Mouse (Mus musculus) liver, embryonic 16.5 days (tissue): ENCODE measurements at regions not wholly inside any gene's neighbourhood (a gene's known extent, or its start where the extent isn't known, plus 50 kb on each side); places are given as distances from the start of the nearest gene placed in this dataset.

Experiments
- ATAC-seq: fragments of 200-750 bp; cut with Nextera tagmentation; 2 replicates; pipeline ENCODE4 v1.8.0; 2017; ENCODE audit warnings: low read depth, mild to moderate bottlenecking, moderate number of reproducible peaks, moderate library complexity
- H3K27ac ChIP-seq: fragments of 300-500 bp; sonication (generic); 2 replicates; pipeline ENCODE4 v1.5.1; 2014; ENCODE audit warnings: mild to moderate bottlenecking, low read length
- H3K27me3 ChIP-seq: fragments of 300-500 bp; sonication (generic); 2 replicates; pipeline ENCODE4 v1.6.1; 2014; ENCODE audit warnings: low read depth, low read length, mixed read lengths; ENCODE audit not compliant: control insufficient read depth, insufficient read depth
- H3K36me3 ChIP-seq: fragments of 300-500 bp; sonication (generic); 2 replicates; pipeline ENCODE4 v1.6.1; 2014; ENCODE audit warnings: mild to moderate bottlenecking; ENCODE audit not compliant: control insufficient read depth, insufficient read depth
- H3K4me1 ChIP-seq: fragments of 300-500 bp; sonication (generic); 2 replicates; pipeline ENCODE4 v1.6.1; 2014; ENCODE audit warnings: low read depth, low read length, mixed read lengths; ENCODE audit not compliant: control insufficient read depth
- H3K4me2 ChIP-seq: fragments of 300-500 bp; sonication (generic); 2 replicates; pipeline ENCODE4 v1.6.1; 2014; ENCODE audit warnings: low read depth, low read length, mixed read lengths
- H3K4me3 ChIP-seq: fragments of 300-500 bp; sonication (generic); 2 replicates; pipeline ENCODE4 v1.5.1; 2014; ENCODE audit warnings: low read depth, mild to moderate bottlenecking, low read length
- H3K9ac ChIP-seq: fragments of 300-500 bp; sonication (generic); 2 replicates; pipeline ENCODE4 v1.6.1; 2014; ENCODE audit warnings: low read depth, low read length
- H3K9me3 ChIP-seq: fragments of 300-500 bp; sonication (generic); replicated peaks from 2 replicates; pipeline ENCODE4 v1.6.1; 2016; ENCODE audit warnings: low read length; ENCODE audit not compliant: control insufficient read depth
- WGBS: fragments of 180-500 bp; shearing (Covaris S2); extraction: QIAGEN DNeasy Blood & Tissue Kit; methylation state at CpG from one replicate; pipeline ENCODE4 v1.1.7; 2014; ENCODE audit not compliant: insufficient replicate concordance; 5-methylcytosine and 5-hydroxymethylcytosine counted together

GRCm38 (mm10) chr1:83727215-83727614, 319.2 kb upstream of the Sphkap start:
- no peaks in the 10 kb centered on the region for H3K9me3 ChIP-seq
- no peak overlapping the region for H3K9ac ChIP-seq
- no peaks in the 10 kb centered on the region for H3K36me3 ChIP-seq
- H3K4me3 ChIP-seq: no peak overlapping the region
- no peak overlapping the region for H3K4me2 ChIP-seq
- no peak for ATAC-seq
- no peaks in the 10 kb centered on the region for H3K4me1 ChIP-seq
- H3K27me3 ChIP-seq: no peaks in the 10 kb centered on the region
- WGBS: 79% methylated on average over 4 of the region's 4 CpGs
- H3K27ac ChIP-seq: no peak overlapping the region

- no peaks in the 10 kb centered on the region for H3K9me3 ChIP-seq
- H3K4me1 ChIP-seq: no peaks in the 10 kb centered on the region
- no peaks in the 10 kb centered on the region for H3K27me3 ChIP-seq
- H3K9ac ChIP-seq: no peak overlapping the region
- H3K27ac ChIP-seq: no peak overlapping the region
- no peak overlapping the region for H3K4me2 ChIP-seq
- 44% methylated on average over 1 of the region's 1 CpGs for WGBS
- no peak overlapping the region for H3K4me3 ChIP-seq
- no peak for ATAC-seq
- H3K36me3 ChIP-seq: no peaks in the 10 kb centered on the region
Measured at GRCm38 (mm10) chr1:83723096-83723495, 315.1 kb upstream of the Sphkap start.

- H3K27me3 ChIP-seq: no peaks in the 10 kb centered on the region
- no peak overlapping the region for H3K27ac ChIP-seq
- no peaks in the 10 kb centered on the region for H3K4me1 ChIP-seq
- ATAC-seq: no peak
- H3K9ac ChIP-seq: no peak overlapping the region
- no peak overlapping the region for H3K4me2 ChIP-seq
- H3K9me3 ChIP-seq: no peaks in the 10 kb centered on the region
- H3K4me3 ChIP-seq: no peak overlapping the region
- H3K36me3 ChIP-seq: no peaks in the 10 kb centered on the region
- WGBS: 55% methylated on average over 1 of the region's 1 CpGs
Measured at GRCm38 (mm10) chr1:83720166-83720565, 312.2 kb upstream of the Sphkap start.

- no peak for ATAC-seq
- Histone ChIP-seq H3K4me2 (no peak overlapping the region), H3K36me3 (no peaks in the 10 kb centered on the region), H3K9ac (no peak overlapping the region), H3K9me3 (no peaks in the 10 kb centered on the region), H3K27me3 (no peaks in the 10 kb centered on the region), H3K4me1 (no peaks in the 10 kb centered on the region), H3K27ac (no peak overlapping the region), H3K4me3 (no peak overlapping the region)
- 0% methylated on average over 1 of the region's 1 CpGs for WGBS
Measured at GRCm38 (mm10) chr1:83717056-83717455, 309.1 kb upstream of the Sphkap start.

- H3K9ac ChIP-seq: no peak overlapping the region
- 70% methylated on average over 6 of the region's 6 CpGs for WGBS
- H3K4me1 ChIP-seq: no peaks in the 10 kb centered on the region
- H3K36me3 ChIP-seq: no peaks in the 10 kb centered on the region
- ATAC-seq: no peak
- no peak overlapping the region for H3K4me2 ChIP-seq
- H3K4me3 ChIP-seq: no peak overlapping the region
- H3K9me3 ChIP-seq: no peaks in the 10 kb centered on the region
- no peak overlapping the region for H3K27ac ChIP-seq
- H3K27me3 ChIP-seq: no peaks in the 10 kb centered on the region
Measured at GRCm38 (mm10) chr1:83701696-83702404, 293.9 kb upstream of the Sphkap start.

GRCm38 (mm10) chr1:83697422-83697821, 289.4 kb upstream of the Sphkap start:
- no peak for ATAC-seq
- Histone ChIP-seq H3K27me3 (no peaks in the 10 kb centered on the region), H3K36me3 (no peaks in the 10 kb centered on the region), H3K27ac (no peak overlapping the region), H3K9ac (no peak overlapping the region), H3K4me2 (no peak overlapping the region), H3K4me1 (no peaks in the 10 kb centered on the region), H3K9me3 (no peaks in the 10 kb centered on the region), H3K4me3 (no peak overlapping the region)
- 38% methylated on average over 6 of the region's 6 CpGs for WGBS

GRCm38 (mm10) chr1:83685221-83685620, 277.2 kb upstream of the Sphkap start:
- H3K4me1 ChIP-seq: no peaks in the 10 kb centered on the region
- no peaks in the 10 kb centered on the region for H3K36me3 ChIP-seq
- H3K9ac ChIP-seq: no peak overlapping the region
- WGBS: 48% methylated on average over 3 of the region's 3 CpGs
- H3K27ac ChIP-seq: no peak overlapping the region
- no peak overlapping the region for H3K4me2 ChIP-seq
- H3K27me3 ChIP-seq: no peaks in the 10 kb centered on the region
- H3K4me3 ChIP-seq: no peak overlapping the region
- H3K9me3 ChIP-seq: no peaks in the 10 kb centered on the region
- no peak for ATAC-seq

GRCm38 (mm10) chr1:83665326-83665725, 257.3 kb upstream of the Sphkap start:
- no peak overlapping the region for H3K4me2 ChIP-seq
- H3K4me1 ChIP-seq: no peaks in the 10 kb centered on the region
- 62% methylated on average over 2 of the region's 2 CpGs for WGBS
- H3K9ac ChIP-seq: no peak overlapping the region
- H3K27me3 ChIP-seq: no peaks in the 10 kb centered on the region
- no peak for ATAC-seq
- no peaks in the 10 kb centered on the region for H3K9me3 ChIP-seq
- no peak overlapping the region for H3K4me3 ChIP-seq
- no peaks in the 10 kb centered on the region for H3K36me3 ChIP-seq
- H3K27ac ChIP-seq: no peak overlapping the region

- no peak overlapping the region for H3K9ac ChIP-seq
- H3K36me3 ChIP-seq: no peaks in the 10 kb centered on the region
- H3K27me3 ChIP-seq: no peaks in the 10 kb centered on the region
- no peak for ATAC-seq
- H3K9me3 ChIP-seq: no peaks in the 10 kb centered on the region
- WGBS: 75% methylated on average over 3 of the region's 3 CpGs
- H3K4me2 ChIP-seq: no peak overlapping the region
- no peak overlapping the region for H3K4me3 ChIP-seq
- no peak overlapping the region for H3K27ac ChIP-seq
- H3K4me1 ChIP-seq: no peaks in the 10 kb centered on the region
Measured at GRCm38 (mm10) chr1:83661808-83662802, 254.1 kb upstream of the Sphkap start.
